ENCODE assay signal across 35 mouse cellular contexts in the genomic region with DNA sequence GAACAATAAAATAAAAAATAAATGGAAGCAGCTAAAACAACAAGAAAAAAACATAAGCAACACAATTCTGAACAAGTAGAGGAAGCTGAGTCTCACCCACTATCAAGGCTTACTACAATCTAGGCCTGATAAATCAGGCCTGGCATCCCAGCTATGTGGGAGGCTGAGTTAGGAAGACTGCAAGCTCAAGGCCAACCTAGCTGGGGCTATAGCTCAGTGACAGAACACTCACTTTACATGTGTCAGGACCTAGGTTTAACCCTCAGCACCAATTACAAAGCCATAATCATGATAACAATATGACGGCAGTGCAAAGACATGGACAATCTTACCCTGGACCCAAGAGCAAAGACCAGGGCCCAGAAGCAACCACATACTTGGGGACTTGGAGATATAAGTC. TPM values are rescaled to one million over a fixed set of nuclear protein-coding genes. Genes with fewer than 3 reads are reported as not detected.
A peak's percentile ranks its signal among the peaks of the same experiment; 100 is the strongest.
DNase-seq lines count a peak whose midpoint lies in the region; ATAC-seq and TF ChIP-seq lines count a peak whose summit lies in the region.
"Had no signal": no experiment of that assay in that cellular context is flagged by ENCODE, and none has a peak within 500 bp of the region (broad histone marks: within the 10 kb centered on the region; RNA-seq: fewer than 3 reads in every experiment).

No protein-coding gene starts in this region.

- no peak for TF ChIP-seq POLR2A in liver, adult 2 months (IDR thresholded peaks at IDR 0.05; ENCODE audit: extremely low read depth, insufficient read depth, low read length)

- H3K27me3 ChIP-seq in heart, embryonic 11.5 days (ENCODE audit: control insufficient read depth, insufficient read depth, low read length) = no peaks in the 10 kb centered on the region
- H3K27me3 ChIP-seq in liver, adult 2 months (ENCODE audit: control insufficient read depth, insufficient read depth, low read length) = no peaks in the 10 kb centered on the region
- no peaks in the 10 kb centered on the region for H3K27me3 ChIP-seq in liver, embryonic 11.5 days (replicated peaks; ENCODE audit: control insufficient read depth, insufficient read depth, low read length)
- H3K27me3 ChIP-seq: CH12.LX; embryonic facial prominence, embryonic 13.5 days; forebrain, embryonic 12.5 days; forebrain, embryonic 15.5 days; heart, embryonic 13.5 days; Patski had no signal

- no peak for TF ChIP-seq CTCF in liver, adult 2 months (IDR thresholded peaks at IDR 0.05; ENCODE audit: low read depth, low read length)

- ATAC-seq in heart, embryonic 11.5 days (replicated peaks; ENCODE audit: insufficient number of reproducible peaks, low FRiP score, low TSS enrichment) = no peak
- ATAC-seq in liver, embryonic 11.5 days (replicated peaks; ENCODE audit: low FRiP score) = no peak
- ATAC-seq: forebrain, embryonic 15.5 days; hindbrain, postnatal 0 days; inflammation-experienced regulatory T-cells, adult 6 months; Patski had no signal

- 47% methylated on average over 1 of the region's 1 CpGs for WGBS in heart, embryonic 11.5 days (ENCODE audit: insufficient replicate concordance)
- 86% methylated on average over 1 of the region's 1 CpGs for WGBS in liver, adult 2 months
- 71% methylated on average over 1 of the region's 1 CpGs for WGBS in liver, embryonic 11.5 days

- no peak overlapping the region for H3K4me3 ChIP-seq in heart, embryonic 11.5 days (ENCODE audit: low read depth, low read length)
- no peak overlapping the region for H3K4me3 ChIP-seq in liver, adult 2 months (ENCODE audit: insufficient read depth, low read depth, low read length)
- no peak overlapping the region for H3K4me3 ChIP-seq in liver, embryonic 11.5 days (ENCODE audit: low read depth, low read length)
- H3K4me3 ChIP-seq: embryonic facial prominence, embryonic 10.5 days; embryonic facial prominence, embryonic 13.5 days; erythroblast, embryonic 14.5 days; forebrain, embryonic 12.5 days; forebrain, embryonic 15.5 days; heart, adult 2 months; heart, embryonic 13.5 days had no signal

- H3K27ac ChIP-seq in heart, embryonic 11.5 days (ENCODE audit: low read depth, low read length) = 0 out of 2 replicates have a peak overlapping the region, but pooled peaks have one; percentile 29
- peak overlapping the region; percentile 34 for H3K27ac ChIP-seq in liver, adult 2 months (replicated peaks; ENCODE audit: insufficient read depth, low read depth, low read length)
- H3K27ac ChIP-seq in liver, embryonic 11.5 days (ENCODE audit: low read depth, low read length) = no peak overlapping the region
- H3K27ac ChIP-seq: embryonic facial prominence, embryonic 10.5 days; embryonic facial prominence, embryonic 13.5 days; forebrain, embryonic 12.5 days; forebrain, embryonic 15.5 days; hindbrain, embryonic 14.5 days; hindbrain, postnatal 0 days had no signal

- H3K9me3 ChIP-seq in heart, embryonic 11.5 days (replicated peaks; ENCODE audit: control insufficient read depth, low read length) = no peaks in the 10 kb centered on the region
- no peaks in the 10 kb centered on the region for H3K9me3 ChIP-seq in liver, embryonic 11.5 days (ENCODE audit: control insufficient read depth, low read length)
- H3K9me3 ChIP-seq: embryonic facial prominence, embryonic 10.5 days; embryonic facial prominence, embryonic 13.5 days; forebrain, embryonic 12.5 days; forebrain, embryonic 15.5 days; G1E; heart, embryonic 13.5 days had no signal

- peaks cover 8% of the 10 kb centered on the region; the same call in 1 of the 2 replicates for H3K36me3 ChIP-seq in heart, embryonic 11.5 days (ENCODE audit: control insufficient read depth, insufficient read depth, low read length)
- peaks cover 28% of the 10 kb centered on the region for H3K36me3 ChIP-seq in liver, adult 2 months (ENCODE audit: control insufficient read depth, insufficient read depth, low read length)
- H3K36me3 ChIP-seq in liver, embryonic 11.5 days (ENCODE audit: control insufficient read depth, insufficient read depth, low read length) = peaks cover 6% of the 10 kb centered on the region; the same call in 1 of the 2 replicates

- H3K79me2 ChIP-seq in liver, adult 2 months (ENCODE audit: control insufficient read depth, insufficient read depth, low read length) = peaks cover 21% of the 10 kb centered on the region; the same call in 1 of the 2 replicates

- DNase-seq in adrenal gland, adult 2 months = peak; percentile 54
- DNase-seq in adrenal gland, postnatal 4 days (ENCODE audit: low spot score in 2 of 2) = no peak
- no peak for DNase-seq in heart, adult 8-10 months (ENCODE audit: low spot score)
- DNase-seq in liver, adult 2 months (ENCODE audit: extremely low read depth, low read depth, low spot score) = no peak
- DNase-seq in liver, embryonic 11.5 days (ENCODE audit: low spot score) = no peak
- DNase-seq: B cell, adult 2 months; cerebellum, adult 11-12 months; cerebellum, adult 8-10 months; cerebellum, postnatal 10 days; cerebellum, postnatal 36 days; embryo, embryonic 11 days; gastrocnemius, postnatal 25 days; heart, adult 2 months; heart, postnatal 14 days; heart, postnatal 4 days; kidney, adult 18-20 months; kidney, adult 9 months had no signal

- no peak overlapping the region for H3K9ac ChIP-seq in heart, embryonic 11.5 days (ENCODE audit: low read depth, low read length)
- H3K9ac ChIP-seq in liver, adult 2 months (ENCODE audit: low read depth, low read length) = no peak overlapping the region
- H3K9ac ChIP-seq in liver, embryonic 11.5 days (ENCODE audit: low read depth, low read length) = no peak overlapping the region
- H3K9ac ChIP-seq: embryonic facial prominence, embryonic 13.5 days; forebrain, embryonic 12.5 days; forebrain, embryonic 15.5 days; heart, embryonic 13.5 days; hindbrain, embryonic 14.5 days had no signal

- no peak overlapping the region for H3K4me2 ChIP-seq in heart, embryonic 11.5 days
- no peak overlapping the region for H3K4me2 ChIP-seq in liver, embryonic 11.5 days
- H3K4me2 ChIP-seq: embryonic facial prominence, embryonic 13.5 days; forebrain, embryonic 12.5 days; forebrain, embryonic 15.5 days; heart, embryonic 13.5 days; hindbrain, embryonic 14.5 days had no signal

- peaks cover 51% of the 10 kb centered on the region for H3K4me1 ChIP-seq in heart, embryonic 11.5 days (ENCODE audit: control insufficient read depth, insufficient read depth, low read length)
- peaks cover 20% of the 10 kb centered on the region for H3K4me1 ChIP-seq in liver, adult 2 months (ENCODE audit: control insufficient read depth, insufficient read depth, low read length)
- H3K4me1 ChIP-seq in liver, embryonic 11.5 days (replicated peaks; ENCODE audit: control insufficient read depth, insufficient read depth, low read length) = peaks cover 20% of the 10 kb centered on the region

RNA-seq across cellular contexts. Expression of gene Gosr2, which starts 6.7 kb away (rescaled TPM):
- total RNA-seq in adrenal gland, adult 2 months (2021) = 100 to 1,000 TPM in 1 of 2 experiments, 10 to 100 TPM in 1; 82.7 to 101 TPM
- 56.3 and 76.7 TPM in 2 replicates for polyA plus RNA-seq in adrenal gland, adult 2 months (2012; rRNA removed)
- total RNA-seq in adrenal gland, postnatal 4 days (2021) = 10 to 100 TPM; 83.7 to 86.7 TPM
- polyA plus RNA-seq in heart, embryonic 11.5 days (2014; fragmentation: Nextera tagmentation; extraction: Ambion mirVana) = 61.6 and 79.2 TPM in 2 replicates
- total RNA-seq in heart, adult 8-10 months (2022) = 10 to 100 TPM; 29.3 to 37.1 (median 34.4) TPM
- total RNA-seq in liver, adult 2 months (2014; rRNA removed) = 52.8 and 55.0 TPM in 2 replicates
- polyA plus RNA-seq in liver, adult 2 months (2012; rRNA removed) = 70.2 and 77.8 TPM in 2 replicates
- polyA plus RNA-seq in liver, embryonic 11.5 days (2014; fragmentation: Nextera tagmentation; extraction: Ambion mirVana) = 65.9 and 78.1 TPM in 2 replicates

RNA-seq across cellular contexts. Expression of gene Rprml, which starts 41.7 kb away (rescaled TPM):
- total RNA-seq in adrenal gland, adult 2 months (2021) = under 1 TPM in 1 of 2 experiments, not detected in 1; 0.48 TPM
- polyA plus RNA-seq in adrenal gland, adult 2 months (2012; rRNA removed) = 1.1 and 1.2 TPM in 2 replicates
- under 1 TPM in 1 of 2 experiments, not detected in 1; 0.31 TPM for total RNA-seq in adrenal gland, postnatal 4 days (2021)
- 0.16 and 0.23 TPM in 2 replicates for polyA plus RNA-seq in heart, embryonic 11.5 days (2014; fragmentation: Nextera tagmentation; extraction: Ambion mirVana)
- not detected for total RNA-seq in heart, adult 8-10 months (2022)
- total RNA-seq in liver, adult 2 months (2014; rRNA removed) = not detected in 2 replicates
- not detected in 2 replicates for polyA plus RNA-seq in liver, adult 2 months (2012; rRNA removed)
- not detected in 2 replicates for polyA plus RNA-seq in liver, embryonic 11.5 days (2014; fragmentation: Nextera tagmentation; extraction: Ambion mirVana)
- total RNA-seq: CH12.LX; G1E; gastrocnemius, postnatal 25 days; heart, adult 2 months; heart, postnatal 14 days; heart, postnatal 4 days had no signal
- polyA plus RNA-seq: erythroblast, embryonic 14.5 days; forebrain, embryonic 12.5 days; G1E; heart, adult 2 months; heart, embryonic 13.5 days; heart, embryonic 16.5 days; hindbrain, embryonic 11.5 days; hindbrain, embryonic 14.5 days; inflammation-experienced regulatory T-cells, adult 6 months; Patski had no signal

RNA-seq across cellular contexts. Expression of gene Lyzl6, which starts 52.3 kb away (rescaled TPM):
- not detected for total RNA-seq in adrenal gland, adult 2 months (2021)
- not detected in 2 replicates for polyA plus RNA-seq in adrenal gland, adult 2 months (2012; rRNA removed)
- total RNA-seq in adrenal gland, postnatal 4 days (2021) = not detected
- not detected in 2 replicates for polyA plus RNA-seq in heart, embryonic 11.5 days (2014; fragmentation: Nextera tagmentation; extraction: Ambion mirVana)
- not detected for total RNA-seq in heart, adult 8-10 months (2022)
- not detected in 2 replicates for total RNA-seq in liver, adult 2 months (2014; rRNA removed)
- polyA plus RNA-seq in liver, adult 2 months (2012; rRNA removed) = not detected in 2 replicates
- not detected in 2 replicates for polyA plus RNA-seq in liver, embryonic 11.5 days (2014; fragmentation: Nextera tagmentation; extraction: Ambion mirVana)
- total RNA-seq: CH12.LX; G1E; gastrocnemius, adult 8-10 months; gastrocnemius, postnatal 25 days; heart, adult 2 months; heart, postnatal 14 days; heart, postnatal 4 days; hindbrain, postnatal 0 days had no signal
- polyA plus RNA-seq: brain, embryonic 14.5 days; cortical plate, adult 2 months; embryonic facial prominence, embryonic 10.5 days; embryonic facial prominence, embryonic 13.5 days; erythroblast, embryonic 14.5 days; forebrain, embryonic 12.5 days; forebrain, embryonic 15.5 days; G1E; heart, adult 2 months; heart, embryonic 13.5 days; heart, embryonic 16.5 days; hindbrain, embryonic 11.5 days; hindbrain, embryonic 14.5 days; hindbrain, postnatal 0 days; inflammation-experienced regulatory T-cells, adult 6 months; Patski had no signal

RNA-seq across cellular contexts. Expression of gene Wnt9b, which starts 58.6 kb away (rescaled TPM):
- under 1 TPM; 0.09 to 0.45 TPM for total RNA-seq in adrenal gland, adult 2 months (2021)
- polyA plus RNA-seq in adrenal gland, adult 2 months (2012; rRNA removed) = 0.40 and 0.47 TPM in 2 replicates
- 1 to 10 TPM in 1 of 2 experiments, under 1 TPM in 1; 0.28 to 1.1 TPM for total RNA-seq in adrenal gland, postnatal 4 days (2021)
- polyA plus RNA-seq in heart, embryonic 11.5 days (2014; fragmentation: Nextera tagmentation; extraction: Ambion mirVana) = 0.90 and 1.3 TPM in 2 replicates
- under 1 TPM; 0.57 to 0.95 (median 0.69) TPM for total RNA-seq in heart, adult 8-10 months (2022)
- total RNA-seq in liver, adult 2 months (2014; rRNA removed) = 0.34 and 0.65 TPM in 2 replicates
- 0.44 and 0.91 TPM in 2 replicates for polyA plus RNA-seq in liver, adult 2 months (2012; rRNA removed)
- 0.19 and 0.34 TPM in 2 replicates for polyA plus RNA-seq in liver, embryonic 11.5 days (2014; fragmentation: Nextera tagmentation; extraction: Ambion mirVana)
- total RNA-seq: CH12.LX had no signal
- polyA plus RNA-seq: erythroblast, embryonic 14.5 days; G1E; inflammation-experienced regulatory T-cells, adult 6 months; Patski had no signal
